Mouse (Mus musculus): ENCODE measurements around the gene Olfr206. TPM values are rescaled to one million over a fixed set of nuclear protein-coding genes. Genes with fewer than 3 reads are reported as not detected.
"Not testable (repeated sequence)": the region's sequence is repeated elsewhere in the genome, so short reads cannot be mapped to it uniquely, and the experiment has no call there.

The Olfr206 gene
- polyA plus RNA-seq (2015; fragmentation: Nextera tagmentation; extraction: Ambion mirVana) = not detected in 2 replicates

- no peak within 1 kb of the TSS for H3K4me2 ChIP-seq
- H3K4me1 ChIP-seq = no peaks in the 10 kb centered on the region
- H3K4me3 ChIP-seq (replicated peaks) = no peak within 1 kb of the TSS
- 88% methylated on average over 1 of the region's 1 CpGs for WGBS
- H3K36me3 ChIP-seq = no peaks in the 10 kb centered on the region
- no peak within 1 kb of the TSS for H3K9ac ChIP-seq (replicated peaks)
- H3K27ac ChIP-seq (replicated peaks) = no peak within 1 kb of the TSS
- no peaks in the 10 kb centered on the region for H3K9me3 ChIP-seq (replicated peaks)
- H3K27me3 ChIP-seq (replicated peaks) = no peaks in the 10 kb centered on the region
- ATAC-seq (ENCODE audit: low FRiP score) = no peak
Observed at GRCm38 (mm10) chr16:59349146-59349545, at the start of gene Olfr206. Gene Olfr206 (minus strand): TSS chr16:59349246.

GRCm38 (mm10) chr16:59393300-59393699 lies 44.3 kb upstream of the Olfr206 start:
- H3K36me3 ChIP-seq = no peaks in the 10 kb centered on the region
- ATAC-seq (ENCODE audit: low FRiP score) = no peak
- 83% methylated on average over 3 of the region's 3 CpGs for WGBS

GRCm38 (mm10) chr16:59363893-59364292 lies 14.8 kb upstream of the Olfr206 start, which contains the start of gene Olfr209:
Gene Olfr209 (minus strand): TSS chr16:59363993.
- H3K4me3 ChIP-seq (replicated peaks) = no peak within 1 kb of the TSS
- no peak within 1 kb of the TSS for H3K9ac ChIP-seq (replicated peaks)
- H3K9me3 ChIP-seq (replicated peaks) = no peaks in the 10 kb centered on the region
- H3K27me3 ChIP-seq (replicated peaks) = no peaks in the 10 kb centered on the region
- no peaks in the 10 kb centered on the region for H3K4me1 ChIP-seq
- no peak for ATAC-seq (ENCODE audit: low FRiP score)
- H3K4me2 ChIP-seq = no peak within 1 kb of the TSS
- H3K36me3 ChIP-seq = no peaks in the 10 kb centered on the region
- no peak within 1 kb of the TSS for H3K27ac ChIP-seq (replicated peaks)
- 89% methylated on average over 2 of the region's 2 CpGs for WGBS

More at GRCm38 (mm10) chr16:59393300-59393699, 44.3 kb upstream of the Olfr206 start:
- H3K4me1 ChIP-seq = no peaks in the 10 kb centered on the region
- H3K9ac ChIP-seq (replicated peaks) = no peak overlapping the region
- H3K4me3 ChIP-seq (replicated peaks) = no peak overlapping the region
- H3K9me3 ChIP-seq (replicated peaks) = no peaks in the 10 kb centered on the region
- no peak overlapping the region for H3K27ac ChIP-seq (replicated peaks)
- no peaks in the 10 kb centered on the region for H3K27me3 ChIP-seq (replicated peaks)
- H3K4me2 ChIP-seq = no peak overlapping the region

GRCm38 (mm10) chr16:59331038-59331437 lies 18.0 kb downstream of the Olfr206 start, which contains the start of gene Olfr205:
Gene Olfr205 (minus strand): TSS chr16:59331138.
- Histone ChIP-seq H3K9me3 (replicated peaks) (0 out of 2 replicates have a peak, but pooled peaks cover 2% of the 10 kb centered on the region), H3K4me2 (no peak within 1 kb of the TSS), H3K9ac (replicated peaks) (no peak within 1 kb of the TSS), H3K27ac (replicated peaks) (no peak within 1 kb of the TSS), H3K4me3 (replicated peaks) (no peak within 1 kb of the TSS), H3K4me1 (no peaks in the 10 kb centered on the region), H3K27me3 (replicated peaks) (no peaks in the 10 kb centered on the region), H3K36me3 (no peaks in the 10 kb centered on the region)
- no peak for ATAC-seq (ENCODE audit: low FRiP score)

DNA sequence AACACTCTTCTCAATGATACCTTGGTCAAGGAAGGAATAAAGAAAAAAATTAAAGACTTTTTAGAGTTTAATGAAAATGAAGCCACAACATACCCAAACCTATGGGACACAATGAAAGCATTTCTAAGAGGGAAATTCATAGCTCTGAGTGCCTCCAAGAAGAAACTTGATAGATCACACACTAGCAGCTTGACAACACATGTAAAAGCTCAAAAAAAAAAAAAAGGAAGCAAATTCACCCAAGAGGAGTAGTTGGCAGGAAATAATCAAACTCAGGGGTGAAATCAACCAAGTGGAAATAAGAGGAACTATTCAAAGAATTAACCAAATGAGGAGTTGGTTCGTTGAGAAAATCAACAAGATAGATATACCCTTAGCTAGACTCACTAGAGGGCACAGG lies 25.8 kb downstream of the Olfr206 start:
- not testable (repeated sequence) for H3K36me3 ChIP-seq; H3K27me3 ChIP-seq (replicated peaks); H3K4me1 ChIP-seq; ATAC-seq (ENCODE audit: low FRiP score); H3K4me3 ChIP-seq (replicated peaks); H3K27ac ChIP-seq (replicated peaks); H3K9ac ChIP-seq (replicated peaks); H3K4me2 ChIP-seq; H3K9me3 ChIP-seq (replicated peaks)
- WGBS = 59% methylated on average over 1 of the region's 1 CpGs

- no peaks in the 10 kb centered on the region for H3K4me1 ChIP-seq
- no peaks in the 10 kb centered on the region for H3K36me3 ChIP-seq
- no peak for ATAC-seq (ENCODE audit: low FRiP score)
Observed at GRCm38 (mm10) chr16:59318148-59318547, 30.9 kb downstream of the Olfr206 start, which contains the start of gene Olfr204. Gene Olfr204 (minus strand): TSS chr16:59318248.

GRCm38 (mm10) chr16:59298581-59298980 lies 50.5 kb downstream of the Olfr206 start, which contains the start of gene Olfr203:
Gene Olfr203 (plus strand): TSS chr16:59298881.
- no peaks in the 10 kb centered on the region for H3K4me1 ChIP-seq
- no peak within 1 kb of the TSS for H3K27ac ChIP-seq (replicated peaks)
- 85% methylated on average over 2 of the region's 2 CpGs for whole genome bisulfite sequencing
- no peaks in the 10 kb centered on the region for H3K36me3 ChIP-seq
- no peaks in the 10 kb centered on the region for H3K9me3 ChIP-seq (replicated peaks)
- H3K27me3 ChIP-seq (replicated peaks) = no peaks in the 10 kb centered on the region
- no peak within 1 kb of the TSS for H3K4me3 ChIP-seq (replicated peaks)
- ATAC-seq (ENCODE audit: low FRiP score) = no peak
- H3K4me2 ChIP-seq = no peak within 1 kb of the TSS
- no peak within 1 kb of the TSS for H3K9ac ChIP-seq (replicated peaks)

More at GRCm38 (mm10) chr16:59318148-59318547, 30.9 kb downstream of the Olfr206 start, which contains the start of gene Olfr204:
- Histone ChIP-seq H3K9me3 (replicated peaks) (no peaks in the 10 kb centered on the region), H3K27ac (replicated peaks) (no peak within 1 kb of the TSS), H3K27me3 (replicated peaks) (no peaks in the 10 kb centered on the region), H3K9ac (replicated peaks) (no peak within 1 kb of the TSS), H3K4me3 (replicated peaks) (no peak within 1 kb of the TSS), H3K4me2 (no peak within 1 kb of the TSS)

Other genes starting within 250 kb of the Olfr206 start
- not detected in 2 replicates for gene Olfr193, start 237.4 kb downstream of the Olfr206 start, polyA plus RNA-seq (2015; fragmentation: Nextera tagmentation; extraction: Ambion mirVana)
- gene Olfr194, start 228.2 kb downstream of the Olfr206 start, polyA plus RNA-seq (2015; fragmentation: Nextera tagmentation; extraction: Ambion mirVana) = not detected in 2 replicates
- gene Olfr195, start 202.2 kb downstream of the Olfr206 start, polyA plus RNA-seq (2015; fragmentation: Nextera tagmentation; extraction: Ambion mirVana) = not detected in 2 replicates
- not detected in 2 replicates for gene Olfr196, start 178.8 kb downstream of the Olfr206 start, polyA plus RNA-seq (2015; fragmentation: Nextera tagmentation; extraction: Ambion mirVana)
- not detected in 2 replicates for gene Olfr198, start 145.7 kb downstream of the Olfr206 start, polyA plus RNA-seq (2015; fragmentation: Nextera tagmentation; extraction: Ambion mirVana)
- gene Olfr199, start 129.5 kb downstream of the Olfr206 start, polyA plus RNA-seq (2015; fragmentation: Nextera tagmentation; extraction: Ambion mirVana) = not detected in 2 replicates
- gene Olfr201, start 76.6 kb downstream of the Olfr206 start, polyA plus RNA-seq (2015; fragmentation: Nextera tagmentation; extraction: Ambion mirVana) = not detected in 2 replicates
- not detected in 2 replicates for gene Olfr202, start 62.5 kb downstream of the Olfr206 start, polyA plus RNA-seq (2015; fragmentation: Nextera tagmentation; extraction: Ambion mirVana)
- not detected in 2 replicates for gene Olfr203, start 50.4 kb downstream of the Olfr206 start, polyA plus RNA-seq (2015; fragmentation: Nextera tagmentation; extraction: Ambion mirVana)
- gene Olfr204, start 31.0 kb downstream of the Olfr206 start, polyA plus RNA-seq (2015; fragmentation: Nextera tagmentation; extraction: Ambion mirVana) = not detected in 2 replicates
- not detected in 2 replicates for gene Olfr205, start 18.1 kb downstream of the Olfr206 start, polyA plus RNA-seq (2015; fragmentation: Nextera tagmentation; extraction: Ambion mirVana)
- not detected in 2 replicates for gene Olfr209, start 14.7 kb upstream of the Olfr206 start, polyA plus RNA-seq (2015; fragmentation: Nextera tagmentation; extraction: Ambion mirVana)
- gene Gabrr3, start 58.1 kb upstream of the Olfr206 start, polyA plus RNA-seq (2015; fragmentation: Nextera tagmentation; extraction: Ambion mirVana) = not detected in 2 replicates
- 15.4 and 19.9 TPM in 2 replicates for gene Riox2, start 122.5 kb upstream of the Olfr206 start, polyA plus RNA-seq (2015; fragmentation: Nextera tagmentation; extraction: Ambion mirVana)

Data from neural tube, embryonic 15.5 days (tissue).